Mouse (Mus musculus): ENCODE measurements around the gene Aak1. TPM values are rescaled to one million over a fixed set of nuclear protein-coding genes. Genes with fewer than 3 reads are reported as not detected.
A peak's percentile ranks its signal among the peaks of the same experiment; 100 is the strongest.

Gene Aak1
- polyA plus RNA-seq, 1 experiment from 2014 or later = 21.8 TPM

GRCm38 (mm10) chr6:86917231-86917630 lies 67.9 kb downstream of the Aak1 start:
- Histone ChIP-seq H3K9me3 (replicated peaks; ENCODE audit: control insufficient read depth, low read length) (no peaks in the 10 kb centered on the region), H3K4me1 (ENCODE audit: control insufficient read depth, insufficient read depth, low read length) (peaks cover 47% of the 10 kb centered on the region), H3K4me3 (ENCODE audit: low read length) (no peak overlapping the region), H3K4me2 (ENCODE audit: low read depth, low read length) (no peak overlapping the region), H3K36me3 (ENCODE audit: control insufficient read depth, insufficient read depth) (no peaks in the 10 kb centered on the region), H3K9ac (ENCODE audit: low read length) (no peak overlapping the region), H3K27ac (ENCODE audit: low read length) (peak overlapping the region; percentile 30), H3K27me3 (ENCODE audit: control insufficient read depth, insufficient read depth, low read length) (no peaks in the 10 kb centered on the region)
- 38% methylated on average over 4 of the region's 4 CpGs for WGBS
- no peak for ATAC-seq (replicated peaks; ENCODE audit: extremely low read depth, insufficient read depth, low FRiP score)

GRCm38 (mm10) chr6:86918058-86918835 lies 68.9 kb downstream of the Aak1 start:
- peak; percentile 45; the same call in 1 of the 2 replicates for ATAC-seq (replicated peaks; ENCODE audit: extremely low read depth, insufficient read depth, low FRiP score)
- H3K27ac ChIP-seq (ENCODE audit: low read length) = peak overlapping the region; percentile 78
- H3K27me3 ChIP-seq (ENCODE audit: control insufficient read depth, insufficient read depth, low read length) = no peaks in the 10 kb centered on the region
- WGBS = 23% methylated on average over 7 of the region's 7 CpGs
- H3K4me1 ChIP-seq (ENCODE audit: control insufficient read depth, insufficient read depth, low read length) = peaks cover 47% of the 10 kb centered on the region
- H3K4me2 ChIP-seq (ENCODE audit: low read depth, low read length) = peak overlapping the region; percentile 36
- H3K36me3 ChIP-seq (ENCODE audit: control insufficient read depth, insufficient read depth) = no peaks in the 10 kb centered on the region
- H3K9me3 ChIP-seq (replicated peaks; ENCODE audit: control insufficient read depth, low read length) = no peaks in the 10 kb centered on the region
- no peak overlapping the region for H3K4me3 ChIP-seq (ENCODE audit: low read length)
- no peak overlapping the region for H3K9ac ChIP-seq (ENCODE audit: low read length)

DNA sequence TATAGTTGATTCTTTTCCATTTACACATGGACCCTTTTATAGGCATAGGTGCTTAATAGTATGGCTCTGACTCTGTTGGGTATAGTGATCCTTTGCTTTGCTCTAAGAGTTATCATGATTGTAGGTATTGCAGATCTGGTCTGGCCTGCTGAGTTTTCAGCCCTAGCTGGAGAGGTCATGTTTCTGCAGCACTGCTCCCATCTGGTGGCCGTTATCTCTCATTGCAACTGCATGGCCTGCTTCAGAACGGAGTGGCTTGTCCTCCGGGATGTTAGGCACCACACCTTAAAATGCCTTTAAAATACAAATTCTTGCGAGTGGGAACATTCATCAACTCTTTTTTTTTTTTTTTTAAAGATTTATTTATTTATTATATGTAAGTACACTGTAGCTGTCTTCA lies 72.6 kb downstream of the Aak1 start:
- H3K27ac ChIP-seq (ENCODE audit: low read length) = no peak overlapping the region
- H3K9me3 ChIP-seq (replicated peaks; ENCODE audit: control insufficient read depth, low read length) = no peaks in the 10 kb centered on the region
- peaks cover 28% of the 10 kb centered on the region for H3K4me1 ChIP-seq (ENCODE audit: control insufficient read depth, insufficient read depth, low read length)
- H3K9ac ChIP-seq (ENCODE audit: low read length) = no peak overlapping the region
- H3K4me2 ChIP-seq (ENCODE audit: low read depth, low read length) = no peak overlapping the region
- ATAC-seq (replicated peaks; ENCODE audit: extremely low read depth, insufficient read depth, low FRiP score) = peak; percentile 55
- WGBS = 12% methylated on average over 4 of the region's 4 CpGs
- H3K4me3 ChIP-seq (ENCODE audit: low read length) = no peak overlapping the region
- peaks cover 8% of the 10 kb centered on the region; the same call in 1 of the 2 replicates for H3K36me3 ChIP-seq (ENCODE audit: control insufficient read depth, insufficient read depth)
- no peaks in the 10 kb centered on the region for H3K27me3 ChIP-seq (ENCODE audit: control insufficient read depth, insufficient read depth, low read length)

DNA sequence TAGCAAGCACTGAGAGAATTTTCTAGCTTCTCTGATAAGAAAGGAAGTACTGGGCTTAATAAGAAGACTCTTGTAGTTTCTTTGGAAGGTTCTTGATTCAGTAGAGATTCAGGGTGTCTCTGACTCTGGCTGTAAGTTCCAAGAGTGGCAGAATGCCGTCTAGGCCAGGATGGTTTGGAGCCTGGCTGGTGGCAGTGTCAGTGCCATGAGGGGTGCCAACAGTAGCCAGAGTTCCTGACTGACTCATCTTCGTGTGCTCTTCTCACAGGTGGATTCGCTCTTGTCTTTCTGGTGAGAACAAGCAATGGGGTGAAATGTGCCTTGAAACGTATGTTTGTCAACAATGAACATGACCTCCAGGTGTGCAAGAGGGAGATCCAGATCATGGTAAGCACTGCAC lies 75.4 kb downstream of the Aak1 start:
- Histone ChIP-seq H3K4me2 (ENCODE audit: low read depth, low read length) (no peak overlapping the region), H3K4me3 (ENCODE audit: low read length) (no peak overlapping the region), H3K9ac (ENCODE audit: low read length) (no peak overlapping the region), H3K9me3 (replicated peaks; ENCODE audit: control insufficient read depth, low read length) (no peaks in the 10 kb centered on the region), H3K27me3 (ENCODE audit: control insufficient read depth, insufficient read depth, low read length) (no peaks in the 10 kb centered on the region), H3K4me1 (ENCODE audit: control insufficient read depth, insufficient read depth, low read length) (no peaks in the 10 kb centered on the region), H3K36me3 (ENCODE audit: control insufficient read depth, insufficient read depth) (peaks cover 21% of the 10 kb centered on the region), H3K27ac (ENCODE audit: low read length) (no peak overlapping the region)
- WGBS = 87% methylated on average over 4 of the region's 4 CpGs
- no peak for ATAC-seq (replicated peaks; ENCODE audit: extremely low read depth, insufficient read depth, low FRiP score)

DNA sequence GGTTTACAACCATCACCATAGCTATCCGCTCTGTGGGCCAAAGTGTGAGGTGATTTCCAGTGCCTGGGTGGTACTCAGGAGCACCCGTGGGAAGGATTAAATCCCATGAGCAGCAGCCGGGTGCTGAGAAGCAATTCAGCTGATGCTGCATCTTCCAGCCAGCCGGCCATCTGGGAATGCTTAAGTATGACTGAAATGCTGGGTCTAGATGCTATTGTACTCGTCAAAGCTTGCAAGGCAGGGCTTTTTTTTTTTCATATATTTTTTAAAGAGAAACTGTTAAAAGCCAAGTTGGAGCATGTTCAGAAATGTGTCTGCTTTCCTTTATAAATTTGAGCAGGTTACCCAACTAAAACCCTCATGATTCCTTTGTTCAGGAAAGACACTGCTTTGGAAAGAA lies 85.2 kb downstream of the Aak1 start:
- no peak overlapping the region for H3K4me2 ChIP-seq (ENCODE audit: low read depth, low read length)
- no peaks in the 10 kb centered on the region for H3K27me3 ChIP-seq (ENCODE audit: control insufficient read depth, insufficient read depth, low read length)
- H3K4me3 ChIP-seq (ENCODE audit: low read length) = no peak overlapping the region
- no peaks in the 10 kb centered on the region for H3K4me1 ChIP-seq (ENCODE audit: control insufficient read depth, insufficient read depth, low read length)
- no peak for ATAC-seq (replicated peaks; ENCODE audit: extremely low read depth, insufficient read depth, low FRiP score)
- 79% methylated on average over 5 of the region's 5 CpGs for WGBS
- peaks cover 3% of the 10 kb centered on the region; the same call in 1 of the 2 replicates for H3K9me3 ChIP-seq (replicated peaks; ENCODE audit: control insufficient read depth, low read length)
- no peak overlapping the region for H3K9ac ChIP-seq (ENCODE audit: low read length)
- H3K36me3 ChIP-seq (ENCODE audit: control insufficient read depth, insufficient read depth) = peaks cover 38% of the 10 kb centered on the region
- H3K27ac ChIP-seq (ENCODE audit: low read length) = no peak overlapping the region

DNA sequence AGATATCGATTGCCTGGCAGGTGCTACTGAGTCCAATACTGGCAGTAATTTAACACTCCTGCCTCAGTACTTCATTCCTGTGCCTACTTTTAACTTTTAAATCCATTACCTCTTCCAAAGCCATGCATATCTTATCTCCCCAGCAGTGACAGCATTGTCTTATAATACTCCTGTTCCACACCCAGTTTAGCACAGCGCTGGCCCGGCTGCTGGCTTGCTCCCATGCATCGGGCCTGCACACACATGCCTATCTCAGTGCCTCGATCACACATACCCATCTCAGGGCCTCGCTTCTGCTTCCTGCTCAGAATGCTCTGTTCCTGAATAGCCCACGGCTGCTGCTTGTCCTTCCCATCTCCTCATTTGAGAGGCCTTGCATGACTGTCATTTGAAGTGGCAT lies 90.5 kb downstream of the Aak1 start:
- Histone ChIP-seq H3K4me2 (ENCODE audit: low read depth, low read length) (no peak overlapping the region), H3K36me3 (ENCODE audit: control insufficient read depth, insufficient read depth) (peaks cover 35% of the 10 kb centered on the region), H3K9me3 (replicated peaks; ENCODE audit: control insufficient read depth, low read length) (peaks cover 3% of the 10 kb centered on the region; the same call in 1 of the 2 replicates), H3K4me3 (ENCODE audit: low read length) (no peak overlapping the region), H3K27ac (ENCODE audit: low read length) (no peak overlapping the region), H3K4me1 (ENCODE audit: control insufficient read depth, insufficient read depth, low read length) (0 out of 2 replicates have a peak, but pooled peaks cover 2% of the 10 kb centered on the region), H3K9ac (ENCODE audit: low read length) (no peak overlapping the region), H3K27me3 (ENCODE audit: control insufficient read depth, insufficient read depth, low read length) (no peaks in the 10 kb centered on the region)
- WGBS = 39% methylated on average over 7 of the region's 7 CpGs
- no peak for ATAC-seq (replicated peaks; ENCODE audit: extremely low read depth, insufficient read depth, low FRiP score)

- no peak for ATAC-seq (replicated peaks; ENCODE audit: extremely low read depth, insufficient read depth, low FRiP score)
- Histone ChIP-seq H3K36me3 (ENCODE audit: control insufficient read depth, insufficient read depth) (peaks cover 35% of the 10 kb centered on the region), H3K27ac (ENCODE audit: low read length) (no peak overlapping the region), H3K9ac (ENCODE audit: low read length) (no peak overlapping the region), H3K27me3 (ENCODE audit: control insufficient read depth, insufficient read depth, low read length) (no peaks in the 10 kb centered on the region), H3K4me1 (ENCODE audit: control insufficient read depth, insufficient read depth, low read length) (0 out of 2 replicates have a peak, but pooled peaks cover 2% of the 10 kb centered on the region), H3K4me2 (ENCODE audit: low read depth, low read length) (no peak overlapping the region), H3K9me3 (replicated peaks; ENCODE audit: control insufficient read depth, low read length) (no peaks in the 10 kb centered on the region), H3K4me3 (ENCODE audit: low read length) (no peak overlapping the region)
- 96% methylated on average over 9 of the region's 9 CpGs for WGBS
These were observed 91.6 kb downstream of the Aak1 start for GRCm38 (mm10) chr6:86940966-86941365.

- H3K27ac ChIP-seq (ENCODE audit: low read length) = no peak overlapping the region
- H3K9ac ChIP-seq (ENCODE audit: low read length) = no peak overlapping the region
- H3K27me3 ChIP-seq (ENCODE audit: control insufficient read depth, insufficient read depth, low read length) = no peaks in the 10 kb centered on the region
- no peaks in the 10 kb centered on the region for H3K4me1 ChIP-seq (ENCODE audit: control insufficient read depth, insufficient read depth, low read length)
- ATAC-seq (replicated peaks; ENCODE audit: extremely low read depth, insufficient read depth, low FRiP score) = no peak
- no peak overlapping the region for H3K4me2 ChIP-seq (ENCODE audit: low read depth, low read length)
- 81% methylated on average over 8 of the region's 8 CpGs for WGBS
- H3K4me3 ChIP-seq (ENCODE audit: low read length) = no peak overlapping the region
- H3K9me3 ChIP-seq (replicated peaks; ENCODE audit: control insufficient read depth, low read length) = no peaks in the 10 kb centered on the region
- peaks cover 22% of the 10 kb centered on the region for H3K36me3 ChIP-seq (ENCODE audit: control insufficient read depth, insufficient read depth)
These were observed 97.8 kb downstream of the Aak1 start for GRCm38 (mm10) chr6:86947100-86947499.

DNA sequence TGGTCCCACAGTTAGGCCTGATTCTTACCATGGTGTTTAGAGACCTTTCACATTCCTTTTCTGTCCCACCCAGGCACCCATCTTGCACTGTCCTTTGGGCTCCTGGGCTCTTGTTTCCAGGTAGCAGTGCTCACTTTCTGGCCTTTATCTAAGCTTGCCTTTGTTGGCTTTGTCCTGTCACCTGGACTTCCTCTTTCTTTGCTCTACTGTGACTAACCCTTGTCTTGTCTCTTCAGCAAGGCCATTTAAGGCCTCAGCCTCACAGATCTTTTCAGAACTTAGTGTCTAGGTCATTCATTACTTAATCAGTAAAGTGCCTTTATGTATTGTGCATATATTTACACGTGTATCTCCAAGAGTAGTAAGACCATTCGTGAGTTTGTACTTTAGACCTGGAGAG lies 99.4 kb downstream of the Aak1 start:
- Histone ChIP-seq H3K27ac (ENCODE audit: low read length) (no peak overlapping the region), H3K4me1 (ENCODE audit: control insufficient read depth, insufficient read depth, low read length) (no peaks in the 10 kb centered on the region), H3K4me3 (ENCODE audit: low read length) (no peak overlapping the region), H3K9me3 (replicated peaks; ENCODE audit: control insufficient read depth, low read length) (no peaks in the 10 kb centered on the region), H3K36me3 (ENCODE audit: control insufficient read depth, insufficient read depth) (peaks cover 26% of the 10 kb centered on the region), H3K4me2 (ENCODE audit: low read depth, low read length) (no peak overlapping the region), H3K9ac (ENCODE audit: low read length) (no peak overlapping the region), H3K27me3 (ENCODE audit: control insufficient read depth, insufficient read depth, low read length) (no peaks in the 10 kb centered on the region)
- WGBS = 89% methylated on average over 2 of the region's 2 CpGs
- ATAC-seq (replicated peaks; ENCODE audit: extremely low read depth, insufficient read depth, low FRiP score) = no peak
